Mouse (Mus musculus) embryonic fibroblast, embryonic 13.5 days (primary cell): ENCODE data around the gene Cdc34b.

Experiments used
- CTCF ChIP-seq: IDR thresholded peaks from 2 replicates; pipeline ENCODE4 v1.5.1; 2011; ENCODE audit warnings: mild to moderate bottlenecking, control low read depth, low read length, moderate library complexity, borderline replicate concordance; ENCODE audit not compliant: insufficient read depth
- POLR2A ChIP-seq: IDR thresholded peaks from 2 replicates; pipeline ENCODE4 v1.6.1; 2011; ENCODE audit warnings: low read depth, mild to moderate bottlenecking, control low read depth, low read length, moderate library complexity

DNA sequence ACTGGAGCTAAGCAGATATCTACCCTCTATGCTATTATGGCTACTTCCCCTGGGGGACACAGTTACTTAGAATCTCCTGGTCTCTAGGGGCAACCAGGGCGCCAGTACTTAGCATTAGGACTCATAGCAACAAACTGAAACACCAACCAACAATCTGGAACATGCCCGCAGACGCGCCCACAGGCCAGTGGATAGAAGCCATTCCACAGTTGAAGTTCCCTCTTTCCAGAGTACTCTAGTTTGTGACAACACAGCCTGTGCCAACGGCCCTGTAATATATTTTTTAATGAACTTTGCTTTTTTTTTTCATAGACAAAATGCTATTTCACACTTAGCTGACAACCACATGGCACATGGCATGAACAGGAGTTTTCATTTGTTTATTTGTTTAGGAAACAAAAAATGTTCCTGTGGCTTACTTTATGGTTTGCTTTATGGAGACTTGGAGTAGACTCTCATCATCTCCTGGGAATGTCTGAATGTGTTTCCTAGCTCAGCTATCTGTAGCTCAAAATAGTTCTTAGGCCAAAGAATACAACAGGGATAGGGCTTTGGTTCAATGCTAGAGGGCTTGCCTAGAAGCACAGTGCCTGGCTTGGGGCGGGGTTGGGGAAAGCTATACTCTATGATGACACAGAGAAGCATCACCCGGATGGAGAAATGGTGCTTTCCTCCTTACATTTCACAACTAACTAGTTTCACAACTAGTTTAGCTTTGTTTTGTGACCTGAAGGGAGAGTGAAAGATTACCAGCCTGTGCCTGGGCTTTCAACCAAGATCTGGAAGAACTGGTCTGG, 23.3 kb upstream of the Cdc34b start:
- no peak for TF ChIP-seq CTCF
- no peak for TF ChIP-seq POLR2A
